Mouse (Mus musculus) thymus, adult 2 months (tissue): ENCODE data around the gene Fopnl.

Source experiments
- CTCF ChIP-seq: fragments of 200-500 bp; IDR thresholded peaks from 2 replicates; pipeline ENCODE4 v1.5.1; 2012; ENCODE audit warnings: mild to moderate bottlenecking, control low read depth, low read length, moderate library complexity, borderline replicate concordance; ENCODE audit not compliant: control insufficient read depth, poor library complexity, insufficient read depth; ENCODE audit errors: extremely low read depth
- POLR2A ChIP-seq: fragments of 200-500 bp; IDR thresholded peaks from 2 replicates; pipeline ENCODE4 v1.6.1; 2012; ENCODE audit warnings: mild to moderate bottlenecking, low read length, control low read depth, moderate library complexity; ENCODE audit not compliant: control insufficient read depth, poor library complexity, insufficient read depth; ENCODE audit errors: extremely low read depth

DNA sequence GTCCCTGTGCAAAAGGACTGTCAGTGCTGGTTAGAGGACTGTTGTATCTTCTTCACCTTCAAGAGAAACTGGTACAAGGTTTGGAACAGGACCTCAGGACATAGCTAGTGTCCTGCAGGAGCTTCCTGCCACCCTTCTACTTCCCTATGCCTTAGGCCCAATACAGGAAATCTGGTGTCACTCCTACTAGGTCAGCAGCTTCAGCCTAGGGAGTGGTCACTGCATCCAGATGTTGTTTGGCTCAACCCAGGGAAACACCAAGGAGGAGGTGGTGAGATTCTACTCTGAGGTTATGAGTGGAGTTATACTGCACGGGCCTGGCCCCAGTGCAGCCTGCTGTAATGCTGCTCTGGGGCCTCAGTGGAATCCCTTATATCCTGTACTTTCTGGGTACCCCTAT, 41.3 kb upstream of the Fopnl start:
- TF ChIP-seq CTCF (no peak), POLR2A (no peak)
